Mouse (Mus musculus) forebrain, embryonic 14.5 days (tissue): Measurements from ENCODE around the gene Pigb. TPM values are rescaled to one million over a fixed set of nuclear protein-coding genes. Genes with fewer than 3 reads are reported as not detected.

Experiments
- ATAC-seq: fragments of 200-750 bp; cut with Nextera tagmentation; 2 replicates; pipeline ENCODE4 v1.8.0; 2017; ENCODE audit warnings: mild to moderate bottlenecking, moderate library complexity
- DNase-seq: peaks from one replicate; pipeline ENCODE4 v3.0.0-alpha.2; 2015; ENCODE audit warnings: low spot score
- H3K27ac ChIP-seq: fragments of 300-500 bp; sonication (generic); 2 replicates; pipeline ENCODE4 v1.5.1; 2014; ENCODE audit warnings: low read depth, mild to moderate bottlenecking, control low read depth, low read length, moderate library complexity
- H3K27me3 ChIP-seq: fragments of 300-500 bp; sonication (generic); replicated peaks from 2 replicates; pipeline ENCODE4 v1.6.1; 2014; ENCODE audit warnings: low read length, control low read depth, mixed read lengths; ENCODE audit not compliant: control insufficient read depth, insufficient read depth
- H3K36me3 ChIP-seq: fragments of 300-500 bp; sonication (generic); 2 replicates; pipeline ENCODE4 v1.6.1; 2014; ENCODE audit warnings: low read length, control low read depth; ENCODE audit not compliant: control insufficient read depth, insufficient read depth
- H3K4me1 ChIP-seq: fragments of 300-500 bp; sonication (generic); 2 replicates; pipeline ENCODE4 v1.6.1; 2014; ENCODE audit warnings: antibody characterized with exemption, low read length, control low read depth; ENCODE audit not compliant: control insufficient read depth, insufficient read depth
- H3K4me2 ChIP-seq: fragments of 300-500 bp; sonication (generic); 2 replicates; pipeline ENCODE4 v1.6.1; 2014; ENCODE audit warnings: mild to moderate bottlenecking, control low read depth, low read length
- H3K4me3 ChIP-seq: fragments of 300-500 bp; sonication (generic); 2 replicates; pipeline ENCODE4 v1.5.1; 2014; ENCODE audit warnings: low read depth, low read length, control low read depth
- H3K9ac ChIP-seq: fragments of 300-500 bp; sonication (generic); 2 replicates; pipeline ENCODE4 v1.6.1; 2014; ENCODE audit warnings: mild to moderate bottlenecking, low read length, control low read depth, moderate library complexity
- H3K9me3 ChIP-seq: fragments of 300-500 bp; sonication (generic); replicated peaks from 2 replicates; pipeline ENCODE4 v1.6.1; 2016; ENCODE audit warnings: low read length, control low read depth, mixed read lengths; ENCODE audit not compliant: control insufficient read depth
- WGBS: fragments of 180-500 bp; shearing (Covaris S2); extraction: QIAGEN DNeasy Blood & Tissue Kit; methylation state at CpG from one replicate; pipeline ENCODE4 v1.1.7; 2014; 5-methylcytosine and 5-hydroxymethylcytosine counted together
- polyA plus RNA-seq: library from polyadenylated mRNA; unstranded; fragments of >200 nt; fragmentation: Nextera tagmentation; extraction: Ambion mirVana; gene quantifications from 2 replicates; pipeline ENCODE4 v1.2.1, GENCODE M21; 2014

The Pigb gene
- polyA plus RNA-seq, 1 experiment from 2014 or later: 11.1 TPM

DNA sequence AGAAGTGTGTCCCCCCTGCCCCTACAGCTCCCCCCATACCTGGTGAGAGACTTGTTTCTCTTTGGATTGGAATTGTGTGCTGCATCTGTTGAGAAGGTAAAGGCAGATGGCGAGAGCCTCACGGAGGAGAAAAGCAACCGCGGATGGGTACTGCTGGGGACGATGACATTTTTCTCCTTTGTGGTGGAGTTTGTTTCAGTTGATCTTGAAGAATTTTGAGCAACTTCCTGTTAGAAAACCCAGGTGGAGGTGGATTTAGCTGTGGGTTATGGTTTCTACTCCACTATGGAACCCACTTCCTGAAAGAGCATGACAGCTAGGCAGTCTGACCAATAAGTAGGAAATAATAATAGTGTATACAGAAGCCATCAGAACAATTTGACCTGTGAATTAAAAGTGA, 33.0 kb upstream of the Pigb start:
- H3K4me1 ChIP-seq: no peaks in the 10 kb centered on the region
- H3K9me3 ChIP-seq: no peaks in the 10 kb centered on the region
- H3K4me2 ChIP-seq: no peak overlapping the region
- 95% methylated on average over 5 of the region's 5 CpGs for WGBS
- ATAC-seq (no peak), DNase-seq (no peak)
- H3K27ac ChIP-seq: no peak overlapping the region
- H3K4me3 ChIP-seq: no peak overlapping the region
- H3K36me3 ChIP-seq: no peaks in the 10 kb centered on the region
- H3K27me3 ChIP-seq: no peaks in the 10 kb centered on the region
- H3K9ac ChIP-seq: no peak overlapping the region

DNA sequence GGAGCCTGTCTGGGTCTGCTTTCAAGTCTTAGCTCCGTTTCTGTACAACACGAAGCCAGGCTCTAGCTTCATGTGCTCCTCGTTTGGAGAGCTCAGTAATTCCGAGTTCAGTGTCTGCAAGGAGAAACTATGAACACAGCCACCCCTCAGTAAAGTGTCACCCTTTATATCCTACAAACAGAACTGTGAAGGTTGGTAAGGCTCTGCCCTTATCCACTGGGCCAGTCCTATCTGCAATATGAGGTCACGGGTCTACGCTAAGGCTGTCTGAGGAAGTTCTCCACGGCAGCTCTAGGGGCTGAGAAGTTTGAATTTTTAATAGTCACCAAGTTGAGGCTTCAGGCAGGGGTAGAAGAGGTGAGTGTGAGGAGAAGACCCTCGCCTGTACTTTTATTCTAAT, 32.2 kb upstream of the Pigb start:
- H3K9me3 ChIP-seq: no peaks in the 10 kb centered on the region
- H3K4me1 ChIP-seq: no peaks in the 10 kb centered on the region
- H3K4me3 ChIP-seq: no peak overlapping the region
- 82% methylated on average over 8 of the region's 8 CpGs for WGBS
- H3K27ac ChIP-seq: no peak overlapping the region
- ATAC-seq (no peak), DNase-seq (no peak)
- H3K27me3 ChIP-seq: no peaks in the 10 kb centered on the region
- H3K4me2 ChIP-seq: no peak overlapping the region
- H3K36me3 ChIP-seq: no peaks in the 10 kb centered on the region
- H3K9ac ChIP-seq: no peak overlapping the region

DNA sequence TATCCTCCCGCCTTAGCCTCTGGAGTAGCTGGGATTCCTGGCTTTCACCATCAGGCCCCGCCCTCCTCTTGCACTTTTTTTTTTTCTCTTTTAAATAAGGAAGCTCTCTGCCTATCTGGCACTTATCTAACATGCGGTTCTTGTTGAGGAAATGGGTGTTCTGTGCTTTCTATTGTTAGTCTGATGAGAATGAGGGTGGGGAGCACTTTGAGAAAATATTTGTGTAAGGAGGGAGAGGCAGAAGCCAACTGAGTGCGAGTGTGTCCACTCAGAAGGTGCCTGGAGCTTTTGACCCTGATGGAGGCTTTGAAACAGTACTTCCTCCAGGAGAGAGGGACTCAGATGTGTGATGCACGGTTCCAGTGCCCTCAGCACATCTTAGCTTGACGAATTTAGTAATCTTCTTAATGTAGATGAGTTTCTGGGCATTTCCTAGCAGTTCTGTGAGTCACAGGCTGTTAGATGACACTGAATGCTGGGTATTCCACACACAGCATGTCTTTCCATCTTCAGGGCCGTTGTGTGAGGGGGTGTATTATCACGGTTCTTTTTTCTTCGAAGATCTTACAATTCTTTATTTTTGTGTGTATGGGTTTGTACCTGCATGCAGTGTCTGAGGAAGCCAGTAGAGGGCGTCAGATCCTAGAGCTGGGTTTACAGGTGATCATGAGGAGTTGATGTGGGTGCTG, 30.9 kb upstream of the Pigb start:
- Histone ChIP-seq H3K27me3 (no peaks in the 10 kb centered on the region), H3K4me3 (no peak overlapping the region), H3K27ac (no peak overlapping the region), H3K36me3 (no peaks in the 10 kb centered on the region), H3K9me3 (no peaks in the 10 kb centered on the region), H3K4me2 (no peak overlapping the region), H3K4me1 (no peaks in the 10 kb centered on the region), H3K9ac (no peak overlapping the region)
- WGBS: 78% methylated on average over 10 of the region's 10 CpGs
- DNase-seq (no peak), ATAC-seq (no peak)

DNA sequence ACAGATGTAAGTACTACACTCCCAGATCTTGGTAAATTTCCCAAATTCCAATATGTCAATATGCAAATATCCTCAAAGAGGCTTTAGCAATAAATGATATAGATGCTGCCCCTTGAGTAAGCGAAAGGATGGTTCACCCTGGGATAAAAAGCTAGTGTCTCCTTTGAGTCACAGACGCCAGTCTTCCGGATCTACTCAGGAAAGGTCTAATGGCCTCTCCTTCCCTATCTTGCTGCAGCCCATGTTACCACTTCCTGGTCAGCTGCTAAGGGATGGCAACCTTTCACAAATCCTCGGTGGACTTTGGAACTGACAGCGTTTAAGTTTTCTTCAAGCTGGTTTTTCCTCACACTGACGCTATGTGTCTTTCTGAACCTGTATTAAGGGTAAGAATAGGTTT, 28.5 kb upstream of the Pigb start:
- WGBS: 94% methylated on average over 6 of the region's 6 CpGs
- H3K27ac ChIP-seq: no peak overlapping the region
- H3K36me3 ChIP-seq: no peaks in the 10 kb centered on the region
- no peak for DNase-seq
- ATAC-seq: no peak
- H3K4me1 ChIP-seq: no peaks in the 10 kb centered on the region
- H3K27me3 ChIP-seq: no peaks in the 10 kb centered on the region
- H3K4me3 ChIP-seq: no peak overlapping the region
- no peak overlapping the region for H3K9ac ChIP-seq
- no peaks in the 10 kb centered on the region for H3K9me3 ChIP-seq
- no peak overlapping the region for H3K4me2 ChIP-seq

DNA sequence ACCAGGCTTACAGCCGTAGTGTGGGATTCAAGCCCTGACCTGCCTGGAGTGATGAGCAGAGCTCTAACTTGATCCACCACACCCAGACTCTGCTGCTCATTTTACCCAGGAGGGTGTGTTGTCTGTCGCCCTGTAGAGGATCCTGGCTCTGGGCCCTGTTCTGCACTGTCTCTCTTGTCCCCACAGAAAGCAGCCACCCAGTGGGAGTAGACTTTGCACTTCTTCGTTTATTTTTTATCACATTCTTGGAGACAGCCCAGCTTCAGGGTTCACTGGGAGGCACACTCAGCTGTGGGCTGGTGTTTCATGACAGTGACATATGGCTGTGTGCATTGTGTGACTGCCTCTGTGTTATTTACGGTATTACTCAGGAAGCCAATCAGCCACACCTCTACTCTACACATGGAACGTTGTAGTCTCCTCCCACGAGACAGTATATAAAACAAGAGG, 28.1 kb upstream of the Pigb start:
- Histone ChIP-seq H3K4me1 (no peaks in the 10 kb centered on the region), H3K4me3 (no peak overlapping the region), H3K9me3 (no peaks in the 10 kb centered on the region), H3K36me3 (no peaks in the 10 kb centered on the region), H3K4me2 (no peak overlapping the region), H3K9ac (no peak overlapping the region), H3K27me3 (no peaks in the 10 kb centered on the region), H3K27ac (no peak overlapping the region)
- 69% methylated on average over 6 of the region's 6 CpGs for WGBS
- no peak for ATAC-seq
- DNase-seq: no peak

DNA sequence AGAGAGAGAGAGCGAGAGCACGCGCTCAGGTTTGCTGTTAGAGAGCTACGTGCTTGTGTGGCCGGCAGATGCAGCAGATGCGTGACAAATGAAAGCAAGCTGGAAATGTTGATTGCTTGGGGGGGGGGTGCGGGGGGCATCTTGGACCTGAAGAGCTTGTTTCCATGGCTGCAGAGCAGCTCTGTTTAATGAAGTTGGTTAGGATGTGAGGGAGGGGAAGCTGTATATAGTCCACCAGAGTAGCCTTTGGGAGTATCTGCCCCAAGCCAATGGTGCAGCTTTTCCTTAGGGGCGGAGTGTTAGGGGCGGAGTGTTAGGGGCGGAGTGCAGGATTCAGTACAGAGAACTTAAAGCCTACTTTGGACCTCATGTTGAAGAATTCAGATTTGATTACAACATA, 26.9 kb upstream of the Pigb start:
- Histone ChIP-seq H3K27me3 (no peaks in the 10 kb centered on the region), H3K4me3 (no peak overlapping the region), H3K27ac (no peak overlapping the region), H3K4me1 (no peaks in the 10 kb centered on the region), H3K4me2 (no peak overlapping the region), H3K9ac (no peak overlapping the region), H3K9me3 (no peaks in the 10 kb centered on the region), H3K36me3 (no peaks in the 10 kb centered on the region)
- WGBS: 34% methylated on average over 10 of the region's 10 CpGs
- no peak for ATAC-seq
- DNase-seq: no peak

DNA sequence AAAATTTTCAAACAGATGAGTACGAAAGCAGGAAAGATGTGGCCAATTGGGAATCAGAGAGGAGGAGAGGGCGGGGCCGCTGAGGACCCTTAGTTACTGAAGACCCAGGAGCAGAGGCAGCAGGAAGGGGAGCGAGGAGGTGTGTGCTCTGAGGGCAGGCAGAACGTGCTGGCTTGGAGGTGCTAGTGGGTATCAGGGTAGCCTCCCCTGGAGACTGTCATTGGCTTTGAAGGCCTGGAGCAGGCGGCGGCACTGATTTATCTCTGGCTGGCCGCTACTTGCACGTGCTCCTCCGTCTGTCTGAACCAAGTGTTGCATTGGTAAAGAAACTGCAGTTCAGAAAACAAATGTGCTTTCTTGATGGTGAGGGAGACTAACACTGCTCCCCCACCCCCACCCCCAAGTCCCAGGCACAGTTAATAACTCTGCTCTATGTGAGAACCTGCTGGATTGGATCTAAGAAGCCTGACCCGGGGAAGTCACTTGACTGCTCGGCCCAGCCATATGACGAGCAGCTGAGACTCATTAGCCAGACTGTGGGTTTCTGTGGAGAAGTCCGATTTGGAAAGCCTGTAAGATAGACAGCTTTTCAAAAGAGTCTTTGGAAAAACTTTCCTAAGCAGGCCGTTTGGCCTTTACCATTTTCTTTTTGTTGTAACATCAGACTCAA, 23.6 kb upstream of the Pigb start:
- ATAC-seq: no peak
- DNase-seq: no peak
- 38% methylated on average over 15 of the region's 15 CpGs for WGBS
- no peak overlapping the region for H3K4me3 ChIP-seq
- H3K9me3 ChIP-seq: no peaks in the 10 kb centered on the region
- no peaks in the 10 kb centered on the region for H3K36me3 ChIP-seq
- H3K9ac ChIP-seq: peak overlapping the region; percentile 37; the same call in 1 of the 2 replicates
- H3K27ac ChIP-seq: no peak overlapping the region
- H3K4me2 ChIP-seq: no peak overlapping the region
- H3K4me1 ChIP-seq: no peaks in the 10 kb centered on the region
- H3K27me3 ChIP-seq: no peaks in the 10 kb centered on the region

DNA sequence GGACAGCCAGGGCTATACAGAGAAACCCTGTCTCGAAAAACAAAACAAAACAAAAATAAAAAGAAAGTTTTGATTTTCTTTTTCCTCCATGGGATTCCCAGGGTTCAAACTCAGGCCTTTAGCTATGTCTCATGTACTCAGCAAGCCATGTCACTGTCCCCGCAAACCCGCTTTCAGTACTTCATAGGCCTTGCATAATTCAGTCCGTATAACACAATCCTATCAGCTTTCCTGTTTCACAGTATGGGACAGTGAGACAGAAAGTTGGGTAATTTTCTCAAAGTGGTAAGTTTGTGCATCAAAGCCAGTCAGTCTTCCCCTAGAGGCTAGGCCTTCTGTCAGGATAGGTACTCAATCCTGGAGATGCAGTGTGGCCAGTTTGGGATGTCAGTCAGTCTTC, 19.0 kb upstream of the Pigb start:
- H3K4me2 ChIP-seq: no peak overlapping the region
- no peaks in the 10 kb centered on the region for H3K9me3 ChIP-seq
- no peak overlapping the region for H3K27ac ChIP-seq
- ATAC-seq (no peak), DNase-seq (no peak)
- no peaks in the 10 kb centered on the region for H3K36me3 ChIP-seq
- no peak overlapping the region for H3K4me3 ChIP-seq
- H3K27me3 ChIP-seq: no peaks in the 10 kb centered on the region
- no peak overlapping the region for H3K9ac ChIP-seq
- WGBS: 88% methylated on average over 4 of the region's 4 CpGs
- no peaks in the 10 kb centered on the region for H3K4me1 ChIP-seq

DNA sequence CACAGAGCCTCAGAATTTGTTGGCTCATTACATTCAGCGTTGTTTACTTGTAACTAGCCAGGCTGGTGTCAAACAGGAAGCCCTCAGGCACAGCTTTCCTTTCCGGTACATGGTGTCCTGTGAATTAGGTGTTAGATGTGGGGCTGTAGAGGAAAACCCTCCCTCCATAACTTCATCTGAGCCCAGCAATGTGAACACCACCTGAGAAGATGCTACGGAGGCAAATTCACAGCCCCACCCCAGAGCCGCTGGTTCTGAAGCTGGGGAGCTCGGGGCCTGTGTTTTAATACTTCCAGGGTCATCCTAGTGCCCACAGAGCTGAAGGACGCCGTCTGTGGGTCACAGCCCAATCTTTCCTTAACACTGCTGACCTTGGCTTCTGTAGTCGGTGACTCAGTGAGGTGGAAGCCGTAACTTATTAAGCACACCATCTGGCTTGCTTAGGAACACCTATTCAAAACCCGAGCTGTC, 15.3 kb upstream of the Pigb start:
- H3K9me3 ChIP-seq: no peaks in the 10 kb centered on the region
- no peak overlapping the region for H3K27ac ChIP-seq
- no peaks in the 10 kb centered on the region for H3K27me3 ChIP-seq
- no peaks in the 10 kb centered on the region for H3K36me3 ChIP-seq
- H3K9ac ChIP-seq: no peak overlapping the region
- H3K4me3 ChIP-seq: no peak overlapping the region
- 76% methylated on average over 10 of the region's 10 CpGs for WGBS
- H3K4me2 ChIP-seq: no peak overlapping the region
- ATAC-seq (no peak), DNase-seq (no peak)
- H3K4me1 ChIP-seq: no peaks in the 10 kb centered on the region
